Mouse (Mus musculus) MEL (cell line): ENCODE results near the gene Gm20388. TPM values are rescaled to one million over a fixed set of nuclear protein-coding genes. Genes with fewer than 3 reads are reported as not detected.

Source experiments
- DNase-seq: peaks from one replicate; pipeline ENCODE4 v3.0.0; 2011; ENCODE audit warnings: low read depth, low spot score
- H3K27ac ChIP-seq: 2 replicates; pipeline ENCODE4 v1.5.1; 2012; ENCODE audit warnings: low read depth, mild to moderate bottlenecking, control low read depth, low read length, moderate library complexity; ENCODE audit not compliant: control insufficient read depth
- H3K27me3 ChIP-seq, 2 experiments: fragments of 150-350 bp in 1 of 2; sonication (generic) in 1 of 2; 2 replicates each; pipeline ENCODE4 v1.6.1; 2012; ENCODE audit warnings: low read length in 2 of 2, mild to moderate bottlenecking in 2 of 2, improper control_type of control experiment in 1 of 2, moderate library complexity in 1 of 2; ENCODE audit not compliant: insufficient read depth in 2 of 2, control insufficient read depth in 1 of 2
- H3K36me3 ChIP-seq, 2 experiments: 2 replicates each; pipeline ENCODE4 v1.6.1; 2012 to 2014; ENCODE audit warnings: low read length in 2 of 2, improper control_type of control experiment in 1 of 2, inconsistent platforms in 1 of 2, mild to moderate bottlenecking in 1 of 2; ENCODE audit not compliant: insufficient read depth in 2 of 2, control insufficient read depth in 1 of 2
- H3K4me1 ChIP-seq, 2 experiments: fragments of 150-350 bp in 1 of 2; sonication (generic) in 1 of 2; 2 replicates each; pipeline ENCODE4 v1.6.1; 2012; ENCODE audit warnings: low read length in 2 of 2, improper control_type of control experiment in 1 of 2, mild to moderate bottlenecking in 1 of 2; ENCODE audit not compliant: insufficient read depth in 2 of 2, control insufficient read depth in 1 of 2
- H3K4me3 ChIP-seq, 2 experiments: fragments of 150-350 bp in 1 of 2; sonication (generic) in 1 of 2; 2 replicates each; pipeline ENCODE4 v1.5.1; 2012; ENCODE audit warnings: low read depth in 2 of 2, low read length in 2 of 2, mild to moderate bottlenecking in 2 of 2, moderate library complexity in 2 of 2, control low read depth in 1 of 2, improper control_type of control experiment in 1 of 2; ENCODE audit not compliant: control insufficient read depth in 1 of 2, insufficient read depth in 1 of 2
- H3K79me2 ChIP-seq: 2 replicates; pipeline ENCODE4 v1.6.1; 2012; ENCODE audit warnings: mild to moderate bottlenecking, low read length, moderate library complexity; ENCODE audit not compliant: control insufficient read depth, poor library complexity, insufficient read depth
- H3K9ac ChIP-seq: 2 replicates; pipeline ENCODE4 v1.6.1; 2012; ENCODE audit warnings: low read depth, mild to moderate bottlenecking, control low read depth, low read length, moderate library complexity; ENCODE audit not compliant: control insufficient read depth, poor library complexity, severe bottlenecking
- H3K9me3 ChIP-seq: fragments of 150-350 bp; sonication (generic); replicated peaks from 2 replicates; pipeline ENCODE4 v1.6.1; 2012; ENCODE audit warnings: mild to moderate bottlenecking, low read length, improper control_type of control experiment, moderate library complexity; ENCODE audit not compliant: insufficient read depth
- CHD1 ChIP-seq: IDR thresholded peaks from 2 replicates; pipeline ENCODE4 v1.6.1; 2012; ENCODE audit warnings: low read depth, mild to moderate bottlenecking, inconsistent platforms, low read length, improper control_type of control experiment
- E2F4 ChIP-seq: IDR thresholded peaks from 2 replicates; pipeline ENCODE4 v1.6.1; 2011; ENCODE audit warnings: low read depth, low read length, improper control_type of control experiment, borderline replicate concordance
- EP300 ChIP-seq, 2 experiments: IDR thresholded peaks; 2 replicates each; pipeline ENCODE4 v1.6.1; 2011; ENCODE audit warnings: improper control_type of control experiment in 2 of 2, low read length in 2 of 2, low read depth in 1 of 2, mild to moderate bottlenecking in 1 of 2
- ETS1 ChIP-seq: IDR thresholded peaks from 2 replicates; pipeline ENCODE4 v1.6.1; 2012; ENCODE audit warnings: low read depth, mild to moderate bottlenecking, inconsistent platforms, low read length, improper control_type of control experiment, moderate library complexity
- GATA1 ChIP-seq: IDR thresholded peaks from 2 replicates; pipeline ENCODE4 v1.6.1; 2011; ENCODE audit warnings: low read depth, low read length, improper control_type of control experiment
- KAT2A ChIP-seq: conservative IDR thresholded peaks from 2 replicates; pipeline ENCODE4 v1.6.1; 2012; ENCODE audit warnings: low read depth, low read length, improper control_type of control experiment, inconsistent platforms
- MAX ChIP-seq: IDR thresholded peaks from 2 replicates; pipeline ENCODE4 v1.6.1; 2011; ENCODE audit warnings: low read length, improper control_type of control experiment
- MXI1 ChIP-seq: IDR thresholded peaks from 2 replicates; pipeline ENCODE4 v1.6.1; 2011; ENCODE audit warnings: mild to moderate bottlenecking, low read depth, low read length, improper control_type of control experiment
- MYC ChIP-seq: IDR thresholded peaks from 2 replicates; pipeline ENCODE4 v1.6.1; 2011; ENCODE audit warnings: low read depth, mild to moderate bottlenecking, low read length, improper control_type of control experiment, moderate library complexity
- NRF1 ChIP-seq: IDR thresholded peaks from 2 replicates; pipeline ENCODE4 v1.6.1; 2014; ENCODE audit warnings: low read depth, mild to moderate bottlenecking, inconsistent platforms, low read length, improper control_type of control experiment, moderate library complexity; ENCODE audit not compliant: poor library complexity, insufficient read depth, severe bottlenecking
- POLR2A ChIP-seq, 2 experiments: IDR thresholded peaks; 2 replicates each; pipeline ENCODE4 v1.6.1; 2011 to 2012; ENCODE audit warnings: low read length in 2 of 2, mild to moderate bottlenecking in 2 of 2, control low read depth in 1 of 2, improper control_type of control experiment in 1 of 2, low read depth in 1 of 2, moderate library complexity in 1 of 2; ENCODE audit not compliant: control insufficient read depth in 1 of 2, insufficient read depth in 1 of 2, poor library complexity in 1 of 2
- POLR2AphosphoS5 ChIP-seq: IDR thresholded peaks from 2 replicates; pipeline ENCODE4 v1.6.1; 2012; ENCODE audit warnings: low read depth, borderline replicate concordance, mild to moderate bottlenecking, inconsistent platforms, low read length, moderate library complexity, mixed read lengths
- RAD21 ChIP-seq: IDR thresholded peaks from 2 replicates; pipeline ENCODE4 v1.6.1; 2011; ENCODE audit warnings: mild to moderate bottlenecking, low read depth, low read length, improper control_type of control experiment
- SIN3A ChIP-seq: IDR thresholded peaks from 2 replicates; pipeline ENCODE4 v1.6.1; 2012; ENCODE audit warnings: low read length, improper control_type of control experiment, inconsistent platforms
- USF1 ChIP-seq: IDR thresholded peaks from 2 replicates; pipeline ENCODE4 v1.6.1; 2014; ENCODE audit warnings: low read depth, mild to moderate bottlenecking, inconsistent platforms, low read length, improper control_type of control experiment, moderate library complexity
- USF2 ChIP-seq, 2 experiments: IDR thresholded peaks; 2 replicates each; pipeline ENCODE4 v1.6.1; 2011 to 2012; ENCODE audit warnings: improper control_type of control experiment in 2 of 2, low read length in 2 of 2, borderline replicate concordance in 1 of 2, inconsistent platforms in 1 of 2, low read depth in 1 of 2, mild to moderate bottlenecking in 1 of 2; ENCODE audit not compliant: insufficient read depth in 1 of 2
- ZC3H11A ChIP-seq: IDR thresholded peaks from 2 replicates; pipeline ENCODE4 v1.6.1; 2012; ENCODE audit warnings: low read depth, mild to moderate bottlenecking, inconsistent platforms, low read length, improper control_type of control experiment
- ZKSCAN1 ChIP-seq: IDR thresholded peaks from 2 replicates; pipeline ENCODE4 v1.6.1; 2012; ENCODE audit warnings: low read depth, mild to moderate bottlenecking, inconsistent platforms, low read length, improper control_type of control experiment, moderate library complexity
- ZMIZ1 ChIP-seq: IDR thresholded peaks from 2 replicates; pipeline ENCODE4 v1.6.1; 2012; ENCODE audit warnings: low read depth, mild to moderate bottlenecking, inconsistent platforms, low read length, improper control_type of control experiment, moderate library complexity
- ZNF384 ChIP-seq: IDR thresholded peaks from 2 replicates; pipeline ENCODE4 v1.6.1; 2012; ENCODE audit warnings: low read depth, mild to moderate bottlenecking, inconsistent platforms, low read length, improper control_type of control experiment
- polyA plus RNA-seq, 2 experiments: library from polyadenylated mRNA; stranded (reverse) in 1 of 2; unstranded in 1 of 2; fragments of >175 nt in 1 of 2; fragments of >200 nt in 1 of 2; gene quantifications; 2 replicates each; pipeline versions ENCODE4 v1.2.1 to v1.2.4; 2012; ENCODE audit warnings: low replicate concordance in 2 of 2, low read depth in 1 of 2; ENCODE audit not compliant: insufficient read length in 2 of 2, insufficient read depth in 1 of 2, missing spikeins in 1 of 2
- total RNA-seq: library from RNA; depleted of rRNA; stranded (reverse); fragments of 300-350 nt; gene quantifications from 2 replicates; pipeline ENCODE4 v1.2.3, GENCODE M21; 2012

The Gm20388 gene
- total and polyA plus RNA-seq, 3 experiments = 11.1 to 17.8 TPM; not detected in 1

DNA sequence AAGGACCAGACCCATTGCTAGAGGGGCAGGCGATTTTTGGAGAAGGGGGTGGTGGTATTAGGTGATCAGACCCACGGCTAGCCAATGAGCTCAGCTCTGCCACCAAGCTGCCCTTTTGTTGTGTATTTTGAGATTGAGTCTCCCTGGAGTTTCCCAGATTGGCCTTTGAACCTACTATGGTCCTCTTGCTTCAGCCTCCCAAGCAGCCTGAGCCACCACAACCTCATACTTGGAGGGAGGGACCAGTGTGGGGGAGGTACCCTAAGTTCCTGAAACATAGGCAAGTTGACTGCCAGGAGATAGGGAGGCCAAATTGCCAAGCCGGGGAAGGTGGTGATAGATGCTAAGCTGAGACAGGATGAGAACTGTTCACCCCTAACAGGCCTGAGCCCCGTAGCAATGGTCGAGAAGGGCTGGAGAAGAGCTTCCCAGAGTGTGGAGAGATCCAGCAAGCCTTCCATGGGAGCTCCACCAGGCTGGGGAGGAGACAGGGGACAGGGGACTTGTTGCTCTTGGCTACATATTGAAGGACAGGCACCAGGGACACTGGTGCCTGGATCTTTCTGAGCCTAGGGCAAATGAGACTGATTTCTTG, 600.3 kb downstream of the Gm20388 start:
- H3K9me3 ChIP-seq = no peaks in the 10 kb centered on the region
- H3K9ac ChIP-seq = no peak overlapping the region
- no peak overlapping the region for H3K27ac ChIP-seq
- no peak for TF ChIP-seq MAX
- TF ChIP-seq SIN3A = no peak
- TF ChIP-seq KAT2A = no peak
- no peak for TF ChIP-seq MYC
- H3K4me3 ChIP-seq = no peak overlapping the region
- peaks cover 98% of the 10 kb centered on the region for H3K79me2 ChIP-seq
- peaks cover 7 to 17% of the 10 kb centered on the region in 2 experiments; a peak in 3 of 4 replicates for H3K4me1 ChIP-seq
- no peaks in the 10 kb centered on the region for H3K27me3 ChIP-seq
- DNase-seq = peak; percentile 56
- peaks cover 4 to 23% of the 10 kb centered on the region in 2 experiments; a peak in 3 of 4 replicates for H3K36me3 ChIP-seq

DNA sequence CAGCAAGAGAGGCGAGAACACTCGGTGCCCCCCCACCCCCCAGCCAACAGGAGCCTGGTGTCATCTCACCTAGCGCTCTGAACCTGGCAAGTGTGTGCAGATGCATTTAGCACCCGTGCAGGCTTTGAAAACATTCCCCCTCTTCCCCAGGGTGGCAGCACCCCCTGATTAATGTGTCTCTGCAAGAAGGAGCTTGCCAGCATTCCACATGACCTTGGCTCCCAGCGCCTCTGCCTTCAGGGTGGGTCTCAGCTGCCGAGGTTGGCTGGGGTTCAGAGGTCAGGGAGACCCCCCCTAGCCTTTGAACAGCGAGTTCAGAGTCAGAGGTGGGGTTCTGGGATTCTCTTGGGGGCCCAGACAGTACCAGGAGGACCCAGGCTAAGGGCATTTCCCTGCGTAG, 601.1 kb downstream of the Gm20388 start:
- H3K36me3 ChIP-seq = peaks cover 4 to 21% of the 10 kb centered on the region in 2 experiments; a peak in 3 of 4 replicates
- H3K4me1 ChIP-seq = peaks cover 7 to 17% of the 10 kb centered on the region in 2 experiments; a peak in 3 of 4 replicates
- no peaks in the 10 kb centered on the region for H3K27me3 ChIP-seq
- no peak overlapping the region for H3K27ac ChIP-seq
- no peak for DNase-seq
- no peaks in the 10 kb centered on the region for H3K9me3 ChIP-seq
- no peak overlapping the region for H3K9ac ChIP-seq
- H3K4me3 ChIP-seq = no peak overlapping the region
- TF ChIP-seq EP300 (IDR thresholded peaks at IDR 0.05; ENCODE audit: low read depth in 1 of 2, low read length in 2 of 2) (no peak), E2F4 (no peak), ETS1 (no peak), ZNF384 (no peak), MXI1 (no peak), ZKSCAN1 (no peak), CHD1 (no peak), SIN3A (no peak), RAD21 (no peak), POLR2A (IDR thresholded peaks at IDR 0.05; ENCODE audit: control insufficient read depth in 1 of 2, insufficient read depth in 1 of 2, low read depth in 1 of 2, low read length in 2 of 2, poor library complexity in 1 of 2) (no peak), ZMIZ1 (no peak), MAX (no peak), USF1 (no peak)
- TF ChIP-seq, all 39 proteins: peak for 0
- peaks cover 98% of the 10 kb centered on the region for H3K79me2 ChIP-seq

DNA sequence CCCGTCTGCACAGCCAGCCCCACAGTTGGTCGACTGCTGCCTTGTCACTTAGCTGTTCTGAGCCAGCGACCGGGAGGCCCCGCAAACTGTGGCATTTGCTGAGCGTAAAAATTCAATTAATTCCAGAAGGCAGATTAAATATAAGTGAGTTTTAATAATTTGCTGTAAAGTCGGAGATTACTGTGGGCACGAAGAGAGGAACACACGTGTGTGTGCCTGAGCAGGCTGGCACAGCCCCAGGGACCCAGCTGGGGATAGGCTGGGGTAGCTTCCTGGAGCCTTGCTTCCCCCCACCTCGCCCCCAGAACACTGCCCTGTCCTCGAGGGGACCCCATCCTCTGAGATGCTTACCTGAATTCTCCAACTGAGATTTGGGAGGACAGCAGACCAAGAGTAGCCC, 601.7 kb downstream of the Gm20388 start:
- H3K27me3 ChIP-seq = no peaks in the 10 kb centered on the region
- H3K9ac ChIP-seq = no peak overlapping the region
- H3K4me3 ChIP-seq = no peak overlapping the region
- peaks cover 98% of the 10 kb centered on the region for H3K79me2 ChIP-seq
- no peaks in the 10 kb centered on the region for H3K9me3 ChIP-seq
- TF ChIP-seq POLR2AphosphoS5 (no peak), MXI1 (no peak), ZC3H11A (no peak), E2F4 (no peak), SIN3A (no peak), USF2 (IDR thresholded peaks at IDR 0.05; ENCODE audit: borderline replicate concordance in 1 of 2, insufficient read depth in 1 of 2, low read depth in 1 of 2, low read length in 2 of 2) (no peak), GATA1 (no peak), NRF1 (no peak), EP300 (IDR thresholded peaks at IDR 0.05; ENCODE audit: low read depth in 1 of 2, low read length in 2 of 2) (no peak)
- no peak for DNase-seq
- H3K36me3 ChIP-seq = peaks cover 4 to 19% of the 10 kb centered on the region in 2 experiments; a peak in 3 of 4 replicates
- no peak overlapping the region for H3K27ac ChIP-seq
- peaks cover 7 to 17% of the 10 kb centered on the region in 2 experiments; a peak in 3 of 4 replicates for H3K4me1 ChIP-seq
